Mouse (Mus musculus) cortical plate, adult 2 months (tissue): ENCODE data around the gene Csmd2.

ENCODE experiments used
- CTCF ChIP-seq: fragments of 200-500 bp; IDR thresholded peaks from 2 replicates; pipeline ENCODE4 v1.5.1; 2011; ENCODE audit warnings: mild to moderate bottlenecking, control low read depth, low read length; ENCODE audit not compliant: insufficient read depth; ENCODE audit errors: extremely low read depth
- POLR2A ChIP-seq: fragments of 200-500 bp; IDR thresholded peaks from 2 replicates; pipeline ENCODE4 v1.6.1; 2011; ENCODE audit warnings: mild to moderate bottlenecking, low read length, control low read depth; ENCODE audit not compliant: insufficient read depth; ENCODE audit errors: extremely low read depth

DNA sequence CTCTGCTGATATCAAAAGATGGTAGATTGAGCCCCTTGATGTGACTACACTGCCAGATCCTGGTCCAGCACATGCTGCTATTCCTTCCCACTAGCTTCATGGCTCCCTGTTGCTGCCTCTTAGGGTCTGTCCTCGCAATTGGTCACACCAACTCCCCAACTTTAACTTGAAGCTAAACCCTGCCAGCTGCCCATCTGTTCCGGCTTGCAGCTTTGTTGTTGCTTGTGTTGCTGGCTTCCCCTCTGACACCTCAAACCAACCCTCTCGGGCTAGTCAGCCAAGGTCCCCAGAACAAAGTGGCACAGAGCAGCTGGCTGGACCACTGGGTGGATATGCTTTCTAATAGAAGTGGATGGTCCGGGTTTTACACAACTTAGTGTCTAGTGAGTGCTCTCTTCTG, 339.1 kb downstream of the Csmd2 start:
- no peak for TF ChIP-seq POLR2A
- no peak for TF ChIP-seq CTCF
